ENCODE assay signal across 7 mouse cellular contexts in the genomic region with DNA sequence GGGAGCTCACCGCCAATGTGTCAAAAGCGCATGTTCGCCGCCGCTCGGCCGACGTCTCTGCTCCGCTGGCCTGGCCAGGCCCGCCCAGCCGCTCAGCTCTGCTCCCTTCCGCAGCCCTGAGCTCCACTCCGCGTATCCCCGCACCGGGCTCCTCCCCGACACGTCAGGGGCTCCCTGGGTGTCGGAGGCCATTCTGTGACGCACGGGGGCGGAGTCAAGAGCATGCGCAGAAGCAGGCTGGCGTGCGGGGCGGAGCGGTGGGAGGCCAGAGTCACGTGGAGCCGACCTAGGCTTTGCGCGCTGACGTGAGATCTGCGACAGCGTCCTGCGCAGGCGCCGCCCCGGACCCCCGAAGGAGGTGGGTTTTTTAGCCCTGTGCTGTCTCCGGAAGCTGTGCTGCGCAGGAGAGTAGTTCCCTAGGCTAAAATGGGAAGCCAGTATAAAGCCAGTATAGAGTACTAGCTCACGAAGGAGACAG. TPM values are rescaled to one million over a fixed set of nuclear protein-coding genes. Genes with fewer than 3 reads are reported as not detected.
DNase-seq lines count a peak whose midpoint lies in the region; ATAC-seq and TF ChIP-seq lines count a peak whose summit lies in the region.

No protein-coding gene starts in this region.

- peak overlapping the region; percentile 62 for H3K4me2 ChIP-seq in embryonic facial prominence, embryonic 12.5 days (replicated peaks)
- H3K4me2 ChIP-seq in limb, embryonic 13.5 days (replicated peaks), result peak overlapping the region; percentile 73
- H3K4me2 ChIP-seq in midbrain, embryonic 16.5 days (ENCODE audit: low read length), result peak overlapping the region; percentile 87

- H3K36me3 ChIP-seq in embryonic facial prominence, embryonic 12.5 days, result no peaks in the 10 kb centered on the region
- peaks cover 27% of the 10 kb centered on the region for H3K36me3 ChIP-seq in heart, adult 2 months (ENCODE audit: control insufficient read depth, insufficient read depth, low read length)
- no peaks in the 10 kb centered on the region for H3K36me3 ChIP-seq in limb, embryonic 13.5 days
- H3K36me3 ChIP-seq in midbrain, embryonic 16.5 days (ENCODE audit: control insufficient read depth, insufficient read depth, low read length), result no peaks in the 10 kb centered on the region

- peak; percentile 100 for DNase-seq in adrenal gland, postnatal 25 days
- DNase-seq in heart, adult 2 months, result peak; percentile 100
- peak; percentile 99 for DNase-seq in kidney, adult 8-10 months
- DNase-seq in spleen, postnatal 10 days (ENCODE audit: low spot score in 2 of 2), result peak; percentile 99 to 100

- peaks cover 17% of the 10 kb centered on the region for H3K4me1 ChIP-seq in embryonic facial prominence, embryonic 12.5 days
- H3K4me1 ChIP-seq in heart, adult 2 months (ENCODE audit: control insufficient read depth, insufficient read depth, low read length), result peaks cover 19% of the 10 kb centered on the region
- H3K4me1 ChIP-seq in limb, embryonic 13.5 days, result peaks cover 30% of the 10 kb centered on the region
- H3K4me1 ChIP-seq in midbrain, embryonic 16.5 days (ENCODE audit: control insufficient read depth, insufficient read depth, low read length), result peaks cover 24% of the 10 kb centered on the region

- no peaks in the 10 kb centered on the region for H3K27me3 ChIP-seq in embryonic facial prominence, embryonic 12.5 days
- no peaks in the 10 kb centered on the region for H3K27me3 ChIP-seq in heart, adult 2 months (ENCODE audit: control insufficient read depth, insufficient read depth, low read length)
- H3K27me3 ChIP-seq in limb, embryonic 13.5 days, result peaks cover 10% of the 10 kb centered on the region
- no peaks in the 10 kb centered on the region for H3K27me3 ChIP-seq in midbrain, embryonic 16.5 days (ENCODE audit: control insufficient read depth, insufficient read depth, low read depth, low read length)

- under 1% methylated on average over 42 of the region's 42 CpGs for WGBS in embryonic facial prominence, embryonic 12.5 days
- under 1% methylated on average over 42 of the region's 42 CpGs for WGBS in heart, adult 2 months
- under 1% methylated on average over 41 of the region's 42 CpGs for WGBS in limb, embryonic 13.5 days
- WGBS in midbrain, embryonic 16.5 days, result under 1% methylated on average over 42 of the region's 42 CpGs

- H3K79me2 ChIP-seq in heart, adult 2 months (replicated peaks; ENCODE audit: control insufficient read depth, insufficient read depth, low read length), result peaks cover 4% of the 10 kb centered on the region

- peak; percentile 99 for ATAC-seq in embryonic facial prominence, embryonic 12.5 days (ENCODE audit: insufficient number of reproducible peaks, insufficient read depth, low FRiP score, low TSS enrichment)
- peak; percentile 99 for ATAC-seq in limb, embryonic 13.5 days (ENCODE audit: low FRiP score, low read depth)
- ATAC-seq in midbrain, embryonic 16.5 days, result peak; percentile 100

- H3K27ac ChIP-seq in embryonic facial prominence, embryonic 12.5 days, result peak overlapping the region; percentile 97
- peak overlapping the region; percentile 96 for H3K27ac ChIP-seq in heart, adult 2 months
- peak overlapping the region; percentile 98 for H3K27ac ChIP-seq in limb, embryonic 13.5 days
- H3K27ac ChIP-seq in midbrain, embryonic 16.5 days (ENCODE audit: low read length), result peak overlapping the region; percentile 91

- no peak for TF ChIP-seq CTCF in heart, adult 2 months (IDR thresholded peaks at IDR 0.05)

- intact Hi-C loops in heart, adult 2 months (cut with DNase I), result loop anchor here (2.0 kb wide), 1 partner anchor 18 kb away; the partner anchor contains the start of gene Ndel1

- TF ChIP-seq POLR2A in heart, adult 2 months (IDR thresholded peaks at IDR 0.05; ENCODE audit: insufficient read depth, low read depth, low read length), result peak; percentile 95

- H3K9ac ChIP-seq in embryonic facial prominence, embryonic 12.5 days, result peak overlapping the region; percentile 82
- peak overlapping the region; percentile 98 for H3K9ac ChIP-seq in heart, adult 2 months (ENCODE audit: low read depth, low read length)
- peak overlapping the region; percentile 97 for H3K9ac ChIP-seq in limb, embryonic 13.5 days
- H3K9ac ChIP-seq in midbrain, embryonic 16.5 days (ENCODE audit: low read depth, low read length), result peak overlapping the region; percentile 89

- peak; percentile 35 for TF ChIP-seq EP300 in heart, adult 2 months (IDR thresholded peaks at IDR 0.05; ENCODE audit: insufficient read depth, low read depth, low read length)

- H3K4me3 ChIP-seq in embryonic facial prominence, embryonic 12.5 days, result peak overlapping the region; percentile 70
- peak overlapping the region; percentile 71 for H3K4me3 ChIP-seq in heart, adult 2 months
- peak overlapping the region; percentile 90 for H3K4me3 ChIP-seq in limb, embryonic 13.5 days
- H3K4me3 ChIP-seq in midbrain, embryonic 16.5 days (ENCODE audit: low read depth, low read length), result peak overlapping the region; percentile 81

- H3K9me3 ChIP-seq in embryonic facial prominence, embryonic 12.5 days, result no peaks in the 10 kb centered on the region
- H3K9me3 ChIP-seq in limb, embryonic 13.5 days, result no peaks in the 10 kb centered on the region
- H3K9me3 ChIP-seq in midbrain, embryonic 16.5 days (replicated peaks; ENCODE audit: control insufficient read depth, low read length, poor library complexity, severe bottlenecking), result no peaks in the 10 kb centered on the region

RNA-seq across cellular contexts. Expression of gene Ndel1, which starts 18.7 kb away (rescaled TPM):
- total RNA-seq in adrenal gland, postnatal 25 days (2021), result 54.4 and 70.0 TPM in 2 replicates
- polyA plus RNA-seq in embryonic facial prominence, embryonic 12.5 days (2016; fragmentation: Nextera tagmentation; extraction: Ambion mirVana), result 78.6 and 82.0 TPM in 2 replicates
- total RNA-seq in heart, adult 2 months (2021), result 10 to 100 TPM; 60.4 to 63.7 TPM
- polyA plus RNA-seq in heart, adult 2 months (2012; rRNA removed), result 45.5 and 64.1 TPM in 2 replicates
- polyA plus RNA-seq in limb, embryonic 13.5 days (2015; fragmentation: Nextera tagmentation; extraction: Ambion mirVana), result 98.8 and 102 TPM in 2 replicates
- polyA plus RNA-seq in midbrain, embryonic 16.5 days (2015; fragmentation: Nextera tagmentation; extraction: Ambion mirVana), result 108 TPM in 2 replicates

RNA-seq across cellular contexts. Expression of gene Rnf222, which starts 35.4 kb away (rescaled TPM):
- 0.15 TPM in 1 of 2 replicates, not detected in the other for total RNA-seq in adrenal gland, postnatal 25 days (2021)
- polyA plus RNA-seq in embryonic facial prominence, embryonic 12.5 days (2016; fragmentation: Nextera tagmentation; extraction: Ambion mirVana), result 0.08 and 0.19 TPM in 2 replicates
- under 1 TPM; 0.07 to 0.13 TPM for total RNA-seq in heart, adult 2 months (2021)
- 0.12 TPM in 2 replicates for polyA plus RNA-seq in heart, adult 2 months (2012; rRNA removed)
- polyA plus RNA-seq in limb, embryonic 13.5 days (2015; fragmentation: Nextera tagmentation; extraction: Ambion mirVana), result 0.15 and 0.23 TPM in 2 replicates
- not detected in 2 replicates for polyA plus RNA-seq in midbrain, embryonic 16.5 days (2015; fragmentation: Nextera tagmentation; extraction: Ambion mirVana)

RNA-seq across cellular contexts. Expression of gene Rpl26, which starts 48.4 kb away (rescaled TPM):
- 1,094 and 1,140 TPM in 2 replicates for total RNA-seq in adrenal gland, postnatal 25 days (2021)
- polyA plus RNA-seq in embryonic facial prominence, embryonic 12.5 days (2016; fragmentation: Nextera tagmentation; extraction: Ambion mirVana), result 915 and 939 TPM in 2 replicates
- 100 to 1,000 TPM; 648 to 707 TPM for total RNA-seq in heart, adult 2 months (2021)
- polyA plus RNA-seq in heart, adult 2 months (2012; rRNA removed), result 494 and 639 TPM in 2 replicates
- 996 and 1,041 TPM in 2 replicates for polyA plus RNA-seq in limb, embryonic 13.5 days (2015; fragmentation: Nextera tagmentation; extraction: Ambion mirVana)
- polyA plus RNA-seq in midbrain, embryonic 16.5 days (2015; fragmentation: Nextera tagmentation; extraction: Ambion mirVana), result 508 and 533 TPM in 2 replicates

Comparison
In these comparisons a context has a peak if more than half of its experiments do, and no peak if none do; other contexts are left out.
1. Peak in every context shown above with its lines: DNase-seq, ATAC-seq, H3K4me3 ChIP-seq and H3K27ac ChIP-seq.